Mouse (Mus musculus): ENCODE data around the gene Osbpl10.

DNA sequence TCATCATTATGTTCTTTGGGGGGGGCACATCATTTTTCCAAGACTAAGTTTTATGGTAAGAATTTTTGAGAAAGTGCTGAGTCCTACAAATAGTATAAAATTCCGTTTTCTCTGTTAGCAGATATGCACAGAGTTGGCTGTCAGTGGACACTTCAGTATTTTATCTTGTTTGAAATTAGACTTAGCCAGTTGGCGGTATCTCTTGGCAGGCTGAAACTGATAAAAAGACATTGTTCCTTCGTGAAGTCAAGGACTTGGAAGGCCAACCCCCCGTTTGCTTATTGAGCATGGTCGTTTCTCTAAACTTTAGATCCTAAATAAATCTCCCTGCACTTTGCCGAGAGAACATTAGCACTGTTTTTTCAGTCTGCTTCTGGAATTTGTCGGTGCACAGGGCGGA lies 185.3 kb downstream of the Osbpl10 start:
- TF ChIP-seq CTCF (conservative IDR thresholded peaks at IDR 0.05 in 1 of 2, IDR thresholded peaks at IDR 0.05 in 1 of 2; ENCODE audit: low read depth in 2 of 2, low read length in 2 of 2), result no peak
- no peak for TF ChIP-seq E2F4 (IDR thresholded peaks at IDR 0.05; ENCODE audit: insufficient replicate concordance, low read depth, low read length)
- TF ChIP-seq NRF1 (IDR thresholded peaks at IDR 0.05; ENCODE audit: low read depth, low read length), result no peak
- TF ChIP-seq USF1 (IDR thresholded peaks at IDR 0.05; ENCODE audit: low read depth, low read length), result no peak
- TF ChIP-seq MAFK (IDR thresholded peaks at IDR 0.05; ENCODE audit: insufficient replicate concordance, low read length), result no peak
- no peak for TF ChIP-seq JUND (conservative IDR thresholded peaks at IDR 0.05; ENCODE audit: low read depth, low read length)
- TF ChIP-seq POLR2A (IDR thresholded peaks at IDR 0.05; ENCODE audit: low read depth, low read length), result no peak
- TF ChIP-seq CHD1 (IDR thresholded peaks at IDR 0.05; ENCODE audit: low read depth, low read length), result no peak
- TF ChIP-seq EP300 (IDR thresholded peaks at IDR 0.05; ENCODE audit: low read length), result no peak

Measured in CH12.LX (cell line).